Comparison of ENCODE assay signal across 11 mouse cellular contexts in genomic region chr13:99765965-99766364, GRCm38 (mm10).
DNase-seq lines count a peak whose midpoint lies in the region; ATAC-seq and TF ChIP-seq lines count a peak whose summit lies in the region.
"Had no signal": no experiment of that assay in that cellular context is flagged by ENCODE, and none has a peak within 500 bp of the region (broad histone marks: within the 10 kb centered on the region; RNA-seq: fewer than 3 reads in every experiment).

No protein-coding gene starts in this region.

- TF ChIP-seq CTCF in kidney, postnatal 0 days (IDR thresholded peaks at IDR 0.05; ENCODE audit: low read depth): no peak

- H3K4me2 ChIP-seq in kidney, postnatal 0 days (ENCODE audit: low read length): no peak overlapping the region
- no peak overlapping the region for H3K4me2 ChIP-seq in kidney, embryonic 14.5 days (replicated peaks; ENCODE audit: low read depth, low read length)
- H3K4me2 ChIP-seq in intestine, embryonic 15.5 days (replicated peaks): no peak overlapping the region

- H3K27me3 ChIP-seq in kidney, postnatal 0 days (ENCODE audit: insufficient read depth, low read length): no peaks in the 10 kb centered on the region
- no peaks in the 10 kb centered on the region for H3K27me3 ChIP-seq in kidney, embryonic 14.5 days (ENCODE audit: control insufficient read depth, insufficient read depth, low read length)
- no peaks in the 10 kb centered on the region for H3K27me3 ChIP-seq in intestine, embryonic 15.5 days (replicated peaks)
- H3K27me3 ChIP-seq: CH12.LX had no signal

- ATAC-seq in kidney, postnatal 0 days (replicated peaks; ENCODE audit: low FRiP score, low read depth): no peak
- ATAC-seq in kidney, embryonic 14.5 days (ENCODE audit: low FRiP score, low TSS enrichment): no peak
- no peak for ATAC-seq in intestine, embryonic 15.5 days

- H3K4me3 ChIP-seq in kidney, postnatal 0 days (replicated peaks; ENCODE audit: low read depth, low read length): no peak overlapping the region
- H3K4me3 ChIP-seq in kidney, embryonic 14.5 days (ENCODE audit: low read length): no peak overlapping the region
- H3K4me3 ChIP-seq in intestine, embryonic 15.5 days (replicated peaks): no peak overlapping the region
- H3K4me3 ChIP-seq: erythroblast, embryonic 14.5 days had no signal

- H3K36me3 ChIP-seq in kidney, postnatal 0 days (ENCODE audit: insufficient read depth, low read length): no peaks in the 10 kb centered on the region
- no peaks in the 10 kb centered on the region for H3K36me3 ChIP-seq in kidney, embryonic 14.5 days (ENCODE audit: control insufficient read depth, insufficient read depth, low read length)
- H3K36me3 ChIP-seq in intestine, embryonic 15.5 days: no peaks in the 10 kb centered on the region

- H3K4me1 ChIP-seq in kidney, postnatal 0 days (replicated peaks; ENCODE audit: insufficient read depth, low read length): no peaks in the 10 kb centered on the region
- 0 out of 2 replicates have a peak, but pooled peaks cover 8% of the 10 kb centered on the region for H3K4me1 ChIP-seq in kidney, embryonic 14.5 days (ENCODE audit: control insufficient read depth, insufficient read depth, low read length)
- H3K4me1 ChIP-seq in intestine, embryonic 15.5 days (replicated peaks): no peaks in the 10 kb centered on the region

- WGBS in kidney, postnatal 0 days: 13% methylated on average over 5 of the region's 5 CpGs
- WGBS in kidney, embryonic 14.5 days: 13% methylated on average over 5 of the region's 5 CpGs
- 44% methylated on average over 5 of the region's 5 CpGs for WGBS in intestine, embryonic 15.5 days

- no peaks in the 10 kb centered on the region for H3K9me3 ChIP-seq in kidney, postnatal 0 days (replicated peaks; ENCODE audit: low read length)
- H3K9me3 ChIP-seq in kidney, embryonic 14.5 days (ENCODE audit: control insufficient read depth, low read length): no peaks in the 10 kb centered on the region
- no peaks in the 10 kb centered on the region for H3K9me3 ChIP-seq in intestine, embryonic 15.5 days

- DNase-seq in kidney, postnatal 0 days (ENCODE audit: low spot score): peak; percentile 25
- peak; percentile 14 for DNase-seq in gastrocnemius, postnatal 25 days
- DNase-seq in lung, adult 18-20 months: peak; percentile 42 to 61
- peak; percentile 57 for DNase-seq in testis, postnatal 10 days (ENCODE audit: low spot score)
- DNase-seq in ovary, adult 18-20 months (ENCODE audit: low spot score): no peak
- no peak for DNase-seq in layer of hippocampus, postnatal 14 days (ENCODE audit: low spot score in 2 of 2)
- DNase-seq: thymus, adult 18-20 months had no signal

- no peak overlapping the region for H3K27ac ChIP-seq in kidney, postnatal 0 days
- H3K27ac ChIP-seq in kidney, embryonic 14.5 days (ENCODE audit: low read depth, low read length): no peak overlapping the region
- no peak overlapping the region for H3K27ac ChIP-seq in intestine, embryonic 15.5 days

- no peak overlapping the region for H3K9ac ChIP-seq in kidney, postnatal 0 days (ENCODE audit: low read depth, low read length)
- no peak overlapping the region for H3K9ac ChIP-seq in kidney, embryonic 14.5 days (ENCODE audit: low read depth, low read length)
- H3K9ac ChIP-seq in intestine, embryonic 15.5 days: no peak overlapping the region

Comparison
In these comparisons a context has a peak if more than half of its experiments do, and no peak if none do; other contexts are left out.
1. DNase-seq: peak in kidney, postnatal 0 days (single experiment), gastrocnemius, postnatal 25 days (single experiment), lung, adult 18-20 months (2 of 2) and testis, postnatal 10 days (single experiment); none in ovary, adult 18-20 months (single experiment) and layer of hippocampus, postnatal 14 days (0 of 2).